Mouse (Mus musculus) megakaryocyte-erythroid progenitor cell, adult 5 weeks (primary cell): ENCODE results near the gene Aunip. TPM values are rescaled to one million over a fixed set of nuclear protein-coding genes. Genes with fewer than 3 reads are reported as not detected.

Experiments
- polyA plus RNA-seq: library from polyadenylated mRNA; stranded (reverse); fragments of >175 nt; gene quantifications from 2 replicates; pipeline ENCODE4 v1.2.3, GENCODE M21; 2012

Aunip gene
- polyA plus RNA-seq, result 10.7 and 16.3 TPM in 2 replicates

GRCm38 (mm10) chr4:134510845-134511411, at the start of gene Aunip:
Gene Aunip (plus strand): TSS chr4:134510999.

GRCm38 (mm10) chr4:134468215-134468575, 42.6 kb upstream of the Aunip start, which contains the start of gene Stmn1:
Gene Stmn1 (plus strand): TSS chr4:134468320.

DNA sequence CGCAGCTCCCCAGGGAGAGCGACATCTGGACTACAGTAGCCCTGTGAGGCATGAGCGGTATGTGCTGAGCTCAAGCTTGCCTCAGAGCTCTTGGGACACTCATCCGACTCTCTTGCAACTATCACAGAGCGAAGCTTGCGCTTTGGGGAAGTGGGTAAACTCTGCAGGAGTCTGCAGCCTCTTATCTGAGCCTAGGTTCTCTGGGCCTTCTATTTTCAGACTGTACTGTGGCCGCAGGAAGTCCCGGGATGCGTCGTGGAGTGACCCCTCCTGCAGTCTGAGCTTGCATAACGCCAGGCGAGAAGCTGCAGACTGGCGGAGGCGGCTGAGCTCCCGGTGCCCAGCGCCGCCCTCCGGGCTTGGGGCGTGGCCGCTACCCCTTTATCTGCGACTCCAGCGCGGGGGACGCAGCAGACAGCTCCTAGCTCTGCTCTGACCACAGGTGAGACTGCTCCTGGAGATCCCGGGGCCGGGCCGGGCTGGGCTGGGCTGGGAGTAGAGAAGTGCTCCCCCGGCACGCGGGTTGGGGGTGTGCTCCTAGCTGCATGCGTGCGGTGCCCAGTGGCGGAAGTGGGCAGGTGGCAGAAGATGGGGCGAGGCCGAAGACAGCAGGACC, 14.1 kb upstream of the Aunip start, which contains the start of gene Paqr7:
Paqr7 (plus strand) TSS at position 103 of the 616 bp plus-strand sequence.

GRCm38 (mm10) chr4:134534932-134535786, 24.4 kb downstream of the Aunip start, which contains the start of gene Mtfr1l:
Gene Mtfr1l (minus strand): TSS chr4:134535387.

GRCm38 (mm10) chr4:134551494-134552316, 40.9 kb downstream of the Aunip start, which contains the start of gene Selenon:
Gene Selenon (minus strand): TSS chr4:134552166.

Other genes starting within 250 kb of the Aunip start
- gene Pdik1l, start 223.1 kb upstream of the Aunip start, polyA plus RNA-seq, result 1.9 and 3.0 TPM in 2 replicates
- not detected in 2 replicates for gene Trim63, start 195.9 kb upstream of the Aunip start, polyA plus RNA-seq
- 0.09 and 0.11 TPM in 2 replicates for gene Slc30a2, start 167.8 kb upstream of the Aunip start, polyA plus RNA-seq
- gene Extl1, start 127.1 kb upstream of the Aunip start, polyA plus RNA-seq, result 0.08 TPM in 1 of 2 replicates, not detected in the other
- gene Pafah2, start 114.7 kb upstream of the Aunip start, polyA plus RNA-seq, result 9.7 and 16.6 TPM in 2 replicates
- gene Stmn1, start 42.7 kb upstream of the Aunip start, polyA plus RNA-seq, result 421 and 705 TPM in 2 replicates
- 11.8 and 24.3 TPM in 2 replicates for gene Paqr7, start 14.3 kb upstream of the Aunip start, polyA plus RNA-seq
- gene Mtfr1l, start 24.4 kb downstream of the Aunip start, polyA plus RNA-seq, result 40.5 and 43.7 TPM in 2 replicates
- 40.5 and 40.7 TPM in 2 replicates for gene Selenon, start 41.2 kb downstream of the Aunip start, polyA plus RNA-seq
- gene Man1c1, start 193.3 kb downstream of the Aunip start, polyA plus RNA-seq, result 16.9 and 25.1 TPM in 2 replicates